In the genomic region with DNA sequence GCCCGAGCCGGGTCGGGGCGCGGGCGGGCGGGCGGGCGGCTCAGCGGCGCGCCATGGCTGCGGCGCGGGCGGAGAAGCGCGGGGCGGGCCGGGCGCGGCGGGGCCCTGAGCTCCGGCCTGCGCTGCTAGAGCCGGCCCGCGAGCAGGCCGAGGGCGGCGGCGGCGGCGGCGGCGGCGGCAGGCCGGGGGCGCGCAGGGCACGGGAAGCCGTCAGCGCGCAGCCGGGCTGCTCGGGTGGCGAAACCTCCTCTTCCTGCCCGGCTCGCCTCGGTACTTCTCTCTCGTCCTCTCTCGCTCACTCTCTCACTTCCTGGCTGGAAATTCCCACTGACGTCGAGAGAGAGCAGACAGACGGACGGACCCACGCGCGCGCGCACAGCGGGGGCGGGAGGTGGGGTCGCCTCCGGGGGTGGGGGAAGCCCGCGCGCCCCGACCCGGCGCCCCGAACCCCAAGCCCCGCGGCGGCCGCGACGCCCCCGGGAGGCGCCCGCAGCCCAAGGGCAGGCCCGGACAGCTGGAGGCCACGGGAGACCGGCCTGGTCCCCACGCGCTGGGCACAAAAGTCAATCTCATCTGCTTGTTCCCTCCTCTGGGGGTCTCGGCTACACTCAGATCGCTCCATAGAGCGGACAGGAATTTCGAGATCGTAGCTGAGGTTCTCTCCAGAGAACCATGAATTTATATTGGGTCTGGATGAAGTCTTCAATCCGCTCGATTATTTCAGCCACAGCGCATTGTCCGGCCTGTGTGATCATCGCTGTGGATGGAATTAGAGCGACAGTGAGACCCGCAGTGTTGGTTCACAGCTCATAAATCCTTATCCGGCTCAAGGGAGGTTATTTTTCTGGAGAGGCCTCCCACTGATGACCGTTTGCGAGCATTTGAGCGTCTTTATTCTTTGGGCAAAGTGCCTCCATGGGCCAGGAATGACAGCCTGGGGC, we compare ENCODE assay signal across 8 mouse cellular contexts. TPM values are rescaled to one million over a fixed set of nuclear protein-coding genes. Genes with fewer than 3 reads are reported as not detected.
DNase-seq lines count a peak whose midpoint lies in the region; ATAC-seq and TF ChIP-seq lines count a peak whose summit lies in the region.

A gene (minus strand): TSS at position 357 of the 941 bp plus-strand sequence.

- H3K4me3 ChIP-seq in heart, embryonic 12.5 days: peak within 1 kb of the TSS; percentile 94
- H3K4me3 ChIP-seq in kidney, embryonic 15.5 days (replicated peaks): peak within 1 kb of the TSS; percentile 87
- peak within 1 kb of the TSS; percentile 71 for H3K4me3 ChIP-seq in liver, embryonic 12.5 days
- peak within 1 kb of the TSS; percentile 65 for H3K4me3 ChIP-seq in myocyte

- H3ac ChIP-seq in myocyte (ENCODE audit: control insufficient read depth, insufficient read length): peak within 1 kb of the TSS; percentile 99

- H3K36me3 ChIP-seq in heart, embryonic 12.5 days: no peaks in the 10 kb centered on the region
- 0 out of 2 replicates have a peak, but pooled peaks cover 3% of the 10 kb centered on the region for H3K36me3 ChIP-seq in kidney, embryonic 15.5 days
- no peaks in the 10 kb centered on the region for H3K36me3 ChIP-seq in liver, embryonic 12.5 days
- H3K36me3 ChIP-seq in myocyte (ENCODE audit: control insufficient read depth, insufficient read depth): no peaks in the 10 kb centered on the region

- peak within 1 kb of the TSS; percentile 97 for H3K27ac ChIP-seq in heart, embryonic 12.5 days (ENCODE audit: poor library complexity, severe bottlenecking)
- peak within 1 kb of the TSS; percentile 95 for H3K27ac ChIP-seq in kidney, embryonic 15.5 days
- H3K27ac ChIP-seq in liver, embryonic 12.5 days: peak within 1 kb of the TSS; percentile 83

- H3K4me1 ChIP-seq in heart, embryonic 12.5 days (replicated peaks): peaks cover 44% of the 10 kb centered on the region
- peaks cover 32% of the 10 kb centered on the region for H3K4me1 ChIP-seq in kidney, embryonic 15.5 days
- H3K4me1 ChIP-seq in liver, embryonic 12.5 days: peaks cover 53% of the 10 kb centered on the region

- H3K27me3 ChIP-seq in heart, embryonic 12.5 days (replicated peaks): no peaks in the 10 kb centered on the region
- H3K27me3 ChIP-seq in kidney, embryonic 15.5 days: peaks cover 14% of the 10 kb centered on the region; the same call in 1 of the 2 replicates
- peaks cover 27% of the 10 kb centered on the region for H3K27me3 ChIP-seq in liver, embryonic 12.5 days (replicated peaks)
- H3K27me3 ChIP-seq in myocyte (ENCODE audit: control insufficient read depth, insufficient read depth, insufficient read length): no peaks in the 10 kb centered on the region

- peak; percentile 69 for DNase-seq in A20 (ENCODE audit: low read depth, low spot score)
- DNase-seq in adrenal gland, postnatal 36 days: peak; percentile 59 to 80
- peak; percentile 61 to 80 for DNase-seq in spleen, postnatal 4 days (ENCODE audit: low spot score in 2 of 2)

- TF ChIP-seq POLR2A in myocyte (IDR thresholded peaks at IDR 0.05; ENCODE audit: insufficient read length, low read depth): peak; percentile 63

- no peaks in the 10 kb centered on the region for H3K9me3 ChIP-seq in heart, embryonic 12.5 days (replicated peaks)
- no peaks in the 10 kb centered on the region for H3K9me3 ChIP-seq in kidney, embryonic 15.5 days (replicated peaks)
- H3K9me3 ChIP-seq in liver, embryonic 12.5 days (replicated peaks): no peaks in the 10 kb centered on the region

- peaks cover 53% of the 10 kb centered on the region for H3K79me2 ChIP-seq in myocyte (ENCODE audit: control insufficient read depth, insufficient read depth)

- 10% methylated on average over 92 of the region's 102 CpGs for WGBS in heart, embryonic 12.5 days
- under 1% methylated on average over 61 of the region's 102 CpGs for WGBS in kidney, embryonic 15.5 days
- 6% methylated on average over 69 of the region's 102 CpGs for WGBS in liver, embryonic 12.5 days (ENCODE audit: insufficient replicate concordance)

- H3K9ac ChIP-seq in heart, embryonic 12.5 days: peak within 1 kb of the TSS; percentile 99
- H3K9ac ChIP-seq in kidney, embryonic 15.5 days: peak within 1 kb of the TSS; percentile 95
- peak within 1 kb of the TSS; percentile 85 for H3K9ac ChIP-seq in liver, embryonic 12.5 days

- ATAC-seq in erythroblast, adult 5-6 weeks (replicated peaks; ENCODE audit: low FRiP score, poor library complexity, severe bottlenecking): no peak
- ATAC-seq in heart, embryonic 12.5 days (ENCODE audit: insufficient number of reproducible peaks, low FRiP score): peak; percentile 79
- peak; percentile 88 for ATAC-seq in kidney, embryonic 15.5 days (replicated peaks; ENCODE audit: low FRiP score)
- peak; percentile 82 for ATAC-seq in liver, embryonic 12.5 days

- H3K4me2 ChIP-seq in heart, embryonic 12.5 days: peak within 1 kb of the TSS; percentile 73
- peak within 1 kb of the TSS; percentile 93 for H3K4me2 ChIP-seq in kidney, embryonic 15.5 days
- H3K4me2 ChIP-seq in liver, embryonic 12.5 days: peak within 1 kb of the TSS; percentile 94
- peak within 1 kb of the TSS; percentile 97 for H3K4me2 ChIP-seq in myocyte (ENCODE audit: low read depth)

TF ChIP-seq in myocyte, 11 proteins besides CTCF, POLR2A, EP300 and RAD21:
- peak in 2 of 3 experiments; percentile 22 to 59 for TF ChIP-seq MYOG (IDR thresholded peaks at IDR 0.05; ENCODE audit: control insufficient read depth in 1 of 3, insufficient read depth in 1 of 3, insufficient read length in 2 of 3, low read depth in 2 of 3)
- no peak for TF ChIP-seq CEBPB (IDR thresholded peaks at IDR 0.05; ENCODE audit: insufficient read depth, poor library complexity, severe bottlenecking)
- TF ChIP-seq POLR2AphosphoS2 (IDR thresholded peaks at IDR 0.05; ENCODE audit: insufficient read length, low read depth): peak; percentile 56
- peak in 2 of 3 experiments; percentile 12 to 47 for TF ChIP-seq MYOD1 (IDR thresholded peaks at IDR 0.05; ENCODE audit: control insufficient read depth in 1 of 3, insufficient read length in 2 of 3, low read depth in 2 of 3)
TF ChIP-seq in myocyte: peak in this region for 3.

RNA-seq across cellular contexts. Expression of the gene that starts here (rescaled TPM):
- total RNA-seq in adrenal gland, postnatal 36 days (2021): 10 to 100 TPM; 55.8 to 58.1 TPM
- total RNA-seq in erythroblast, adult 5-6 weeks (2015; ENCODE audit: low replicate concordance): 15.9 and 25.4 TPM in 2 replicates
- total RNA-seq in erythroblast, adult 5-6 weeks (2017; ENCODE audit: low replicate concordance): 19.4 and 25.1 TPM in 2 replicates
- polyA plus RNA-seq in heart, embryonic 12.5 days (2016; fragmentation: Nextera tagmentation; extraction: Ambion mirVana): 14.3 and 16.6 TPM in 2 replicates
- polyA plus RNA-seq in kidney, embryonic 15.5 days (2015; fragmentation: Nextera tagmentation; extraction: Ambion mirVana): 16.7 and 18.5 TPM in 2 replicates
- 18.0 and 18.4 TPM in 2 replicates for polyA plus RNA-seq in liver, embryonic 12.5 days (2016; fragmentation: Nextera tagmentation; extraction: Ambion mirVana)
- 35.3 TPM for polyA plus RNA-seq in myocyte (2012; fragmentation: generic; extraction: Trizol)
